Mouse (Mus musculus): Measurements from ENCODE around the gene Rprd1b. TPM values are rescaled to one million over a fixed set of nuclear protein-coding genes. Genes with fewer than 3 reads are reported as not detected.

Gene Rprd1b
- total and polyA plus RNA-seq, 2 experiments from 2014 or later = 20.5 to 20.8 TPM

- no peak overlapping the region for H3K4me2 ChIP-seq (ENCODE audit: low read depth, low read length, poor library complexity, severe bottlenecking)
- H3K27me3 ChIP-seq (ENCODE audit: insufficient read depth, low read length) = no peaks in the 10 kb centered on the region
- H3K4me1 ChIP-seq (ENCODE audit: insufficient read depth, low read length) = no peaks in the 10 kb centered on the region
- peak; percentile 12; the same call in 1 of the 2 replicates for TF ChIP-seq CTCF (IDR thresholded peaks at IDR 0.05)
- H3K4me3 ChIP-seq (ENCODE audit: low read depth, low read length) = no peak overlapping the region
- 95% methylated on average over 4 of the region's 4 CpGs for WGBS
- ATAC-seq (ENCODE audit: low FRiP score) (no peak), DNase-seq (ENCODE audit: low spot score) (no peak)
- no peak overlapping the region for H3K9ac ChIP-seq (replicated peaks; ENCODE audit: low read length, poor library complexity, severe bottlenecking)
- H3K27ac ChIP-seq (ENCODE audit: low read depth, low read length) = no peak overlapping the region
- no peaks in the 10 kb centered on the region for H3K9me3 ChIP-seq (ENCODE audit: low read length)
- peaks cover 19% of the 10 kb centered on the region for H3K36me3 ChIP-seq (ENCODE audit: insufficient read depth, low read length)
Observed at GRCm38 (mm10) chr2:158005641-158006040, 22.7 kb upstream of the Rprd1b start.

GRCm38 (mm10) chr2:158009373-158009772 lies 18.9 kb upstream of the Rprd1b start:
- H3K4me3 ChIP-seq (ENCODE audit: low read depth, low read length) = no peak overlapping the region
- no peaks in the 10 kb centered on the region for H3K27me3 ChIP-seq (ENCODE audit: insufficient read depth, low read length)
- 86% methylated on average over 7 of the region's 7 CpGs for WGBS

DNA sequence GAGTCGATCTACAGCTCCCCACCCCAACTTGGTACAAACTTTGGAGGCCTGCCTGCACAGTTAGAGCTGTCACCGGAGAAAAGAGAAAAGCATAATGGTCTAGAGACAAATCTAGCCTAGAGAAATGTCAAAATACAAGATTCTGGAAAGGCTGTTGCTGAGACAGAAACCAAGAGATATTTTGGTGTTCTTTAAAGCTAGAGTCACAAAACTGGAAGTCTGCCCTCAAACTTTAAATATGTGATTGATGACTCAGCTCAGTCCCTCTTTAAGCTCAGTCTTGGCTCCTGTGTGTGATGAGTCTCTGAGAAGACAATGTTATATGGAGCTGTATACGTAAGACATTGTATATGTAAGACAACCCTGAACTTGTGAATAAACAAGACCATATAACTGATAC lies 15.7 kb upstream of the Rprd1b start:
- Histone ChIP-seq H3K9ac (replicated peaks; ENCODE audit: low read length, poor library complexity, severe bottlenecking) (no peak overlapping the region), H3K27ac (ENCODE audit: low read depth, low read length) (no peak overlapping the region), H3K4me3 (ENCODE audit: low read depth, low read length) (no peak overlapping the region), H3K27me3 (ENCODE audit: insufficient read depth, low read length) (no peaks in the 10 kb centered on the region), H3K36me3 (ENCODE audit: insufficient read depth, low read length) (peaks cover 13% of the 10 kb centered on the region), H3K4me2 (ENCODE audit: low read depth, low read length, poor library complexity, severe bottlenecking) (no peak overlapping the region), H3K4me1 (ENCODE audit: insufficient read depth, low read length) (no peaks in the 10 kb centered on the region), H3K9me3 (ENCODE audit: low read length) (no peaks in the 10 kb centered on the region)
- ATAC-seq (ENCODE audit: low FRiP score) = no peak
- DNase-seq (ENCODE audit: low spot score) = no peak
- no peak for TF ChIP-seq CTCF (IDR thresholded peaks at IDR 0.05)
- 91% methylated on average over 3 of the region's 3 CpGs for WGBS

More at GRCm38 (mm10) chr2:158009373-158009772, 18.9 kb upstream of the Rprd1b start:
- no peak for ATAC-seq (ENCODE audit: low FRiP score)
- no peak overlapping the region for H3K27ac ChIP-seq (ENCODE audit: low read depth, low read length)
- H3K36me3 ChIP-seq (ENCODE audit: insufficient read depth, low read length) = peaks cover 19% of the 10 kb centered on the region
- no peaks in the 10 kb centered on the region for H3K4me1 ChIP-seq (ENCODE audit: insufficient read depth, low read length)
- no peaks in the 10 kb centered on the region for H3K9me3 ChIP-seq (ENCODE audit: low read length)
- H3K4me2 ChIP-seq (ENCODE audit: low read depth, low read length, poor library complexity, severe bottlenecking) = no peak overlapping the region
- no peak for TF ChIP-seq CTCF (IDR thresholded peaks at IDR 0.05)
- no peak for DNase-seq (ENCODE audit: low spot score)
- H3K9ac ChIP-seq (replicated peaks; ENCODE audit: low read length, poor library complexity, severe bottlenecking) = no peak overlapping the region

DNA sequence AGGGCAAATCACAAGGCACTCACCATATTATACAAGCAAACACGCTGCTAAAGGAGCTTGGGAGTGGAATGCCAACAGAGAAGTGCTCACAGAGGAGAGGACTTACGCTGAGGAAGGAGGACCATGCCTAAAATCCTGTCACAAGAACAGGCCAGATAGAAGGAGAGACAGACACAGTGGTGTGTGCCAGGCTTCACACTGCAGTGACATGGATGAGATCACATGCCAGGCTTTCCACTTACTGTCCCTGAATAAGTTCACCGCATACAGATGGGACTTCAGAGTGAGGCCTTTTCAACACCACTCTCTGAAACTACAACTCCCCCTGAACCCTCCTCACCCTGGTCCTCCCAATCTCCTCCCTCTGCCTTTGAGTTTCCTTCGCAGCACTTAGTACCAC lies 11.0 kb upstream of the Rprd1b start:
- no peak overlapping the region for H3K4me2 ChIP-seq (ENCODE audit: low read depth, low read length, poor library complexity, severe bottlenecking)
- no peak overlapping the region for H3K27ac ChIP-seq (ENCODE audit: low read depth, low read length)
- no peaks in the 10 kb centered on the region; the same call in 1 of the 2 replicates for H3K36me3 ChIP-seq (ENCODE audit: insufficient read depth, low read length)
- no peak overlapping the region for H3K4me3 ChIP-seq (ENCODE audit: low read depth, low read length)
- no peak for ATAC-seq (ENCODE audit: low FRiP score)
- DNase-seq (ENCODE audit: low spot score) = no peak
- no peaks in the 10 kb centered on the region for H3K9me3 ChIP-seq (ENCODE audit: low read length)
- no peak overlapping the region for H3K9ac ChIP-seq (replicated peaks; ENCODE audit: low read length, poor library complexity, severe bottlenecking)
- no peak for TF ChIP-seq CTCF (IDR thresholded peaks at IDR 0.05)
- no peaks in the 10 kb centered on the region for H3K4me1 ChIP-seq (ENCODE audit: insufficient read depth, low read length)
- WGBS = 84% methylated on average over 4 of the region's 4 CpGs
- H3K27me3 ChIP-seq (ENCODE audit: insufficient read depth, low read length) = no peaks in the 10 kb centered on the region

DNA sequence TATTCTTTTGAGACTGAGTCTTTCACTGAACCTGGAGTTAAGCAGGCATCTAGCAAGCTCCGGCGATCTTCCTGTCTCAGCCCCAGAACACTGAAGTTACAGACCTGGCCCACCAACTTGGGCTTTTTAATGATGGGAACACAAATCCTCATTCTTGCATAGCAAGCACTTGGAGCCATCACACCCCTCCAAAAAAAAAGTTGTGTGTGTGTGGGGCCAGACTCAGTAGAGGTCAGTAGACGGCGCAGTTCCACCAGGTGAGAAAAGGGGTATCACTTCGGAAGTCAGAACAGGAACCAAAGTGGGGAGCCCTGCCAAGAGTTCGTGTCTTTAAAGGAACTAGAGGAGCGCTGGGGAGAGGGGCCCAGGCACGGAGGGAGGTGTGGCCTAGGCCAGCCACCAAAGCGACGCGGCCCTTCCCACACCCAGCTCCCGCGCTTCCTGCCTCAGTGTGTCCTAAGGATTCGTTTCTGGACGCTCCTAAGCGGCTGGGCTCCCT lies 393 bp upstream of the Rprd1b start:
- H3K36me3 ChIP-seq (ENCODE audit: insufficient read depth, low read length) = no peaks in the 10 kb centered on the region
- peak overlapping the region; percentile 83 for H3K27ac ChIP-seq (ENCODE audit: low read depth, low read length)
- peak; percentile 46 for TF ChIP-seq CTCF (IDR thresholded peaks at IDR 0.05)
- peak overlapping the region; percentile 73 for H3K4me2 ChIP-seq (ENCODE audit: low read depth, low read length, poor library complexity, severe bottlenecking)
- peak overlapping the region; percentile 80 for H3K9ac ChIP-seq (replicated peaks; ENCODE audit: low read length, poor library complexity, severe bottlenecking)
- H3K4me1 ChIP-seq (ENCODE audit: insufficient read depth, low read length) = peaks cover 13% of the 10 kb centered on the region
- H3K27me3 ChIP-seq (ENCODE audit: insufficient read depth, low read length) = no peaks in the 10 kb centered on the region
- DNase-seq (ENCODE audit: low spot score) = no peak
- WGBS = 3% methylated on average over 14 of the region's 16 CpGs
- peak overlapping the region; percentile 77 for H3K4me3 ChIP-seq (ENCODE audit: low read depth, low read length)
- H3K9me3 ChIP-seq (ENCODE audit: low read length) = no peaks in the 10 kb centered on the region
- ATAC-seq (ENCODE audit: low FRiP score) = no peak

DNA sequence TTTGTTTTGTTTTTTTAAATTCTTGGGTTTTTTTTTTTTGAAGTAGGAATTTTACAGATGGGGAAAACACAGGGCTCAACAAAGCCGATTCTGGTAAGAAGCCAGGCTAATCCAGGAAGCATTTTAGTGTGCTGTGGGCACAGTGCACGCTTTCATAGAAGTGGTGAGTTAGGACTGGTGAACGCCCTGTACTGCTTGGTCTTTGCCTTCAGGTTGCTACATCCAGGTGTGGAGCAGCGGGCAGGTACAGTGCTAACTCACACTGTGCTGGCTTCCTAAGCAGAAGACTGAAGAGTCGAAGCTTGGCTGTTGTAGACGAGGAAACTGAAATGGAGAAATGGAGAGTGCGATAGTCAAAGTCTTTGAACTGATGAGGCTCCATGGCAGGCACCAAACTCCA lies 1.7 kb downstream of the Rprd1b start:
- no peak for ATAC-seq (ENCODE audit: low FRiP score)
- no peak for TF ChIP-seq CTCF (IDR thresholded peaks at IDR 0.05)
- 84% methylated on average over 7 of the region's 7 CpGs for WGBS

More for the DNA sequence above, 1.7 kb downstream of the Rprd1b start:
- no peaks in the 10 kb centered on the region for H3K36me3 ChIP-seq (ENCODE audit: insufficient read depth, low read length)
- no peaks in the 10 kb centered on the region for H3K27me3 ChIP-seq (ENCODE audit: insufficient read depth, low read length)
- DNase-seq (ENCODE audit: low spot score) = no peak
- H3K4me1 ChIP-seq (ENCODE audit: insufficient read depth, low read length) = peaks cover 13% of the 10 kb centered on the region
- H3K4me2 ChIP-seq (ENCODE audit: low read depth, low read length, poor library complexity, severe bottlenecking) = peak overlapping the region; percentile 73
- no peak overlapping the region for H3K9ac ChIP-seq (replicated peaks; ENCODE audit: low read length, poor library complexity, severe bottlenecking)
- no peak overlapping the region for H3K27ac ChIP-seq (ENCODE audit: low read depth, low read length)
- no peaks in the 10 kb centered on the region for H3K9me3 ChIP-seq (ENCODE audit: low read length)
- peak overlapping the region; percentile 77 for H3K4me3 ChIP-seq (ENCODE audit: low read depth, low read length)

Data from midbrain, postnatal 0 days (tissue).